Mouse (Mus musculus) common myeloid progenitor, adult 5-6 weeks (primary cell): ENCODE measurements around the gene Pkd1. TPM values are rescaled to one million over a fixed set of nuclear protein-coding genes. Genes with fewer than 3 reads are reported as not detected.

Experiments used
- ATAC-seq: replicated peaks from 2 replicates; pipeline ENCODE4 v1.8.0; 2016; ENCODE audit warnings: low read depth, mild to moderate bottlenecking, moderate TSS enrichment, inconsistent platforms; ENCODE audit not compliant: poor library complexity, severe bottlenecking
- total RNA-seq: library from RNA; stranded (forward); fragments of 200-1000, 187-1606 nt; gene quantifications from 2 replicates; pipeline ENCODE4 v1.2.3, GENCODE M21; 2017

Gene Pkd1
- total RNA-seq, result 8.3 and 37.4 TPM in 2 replicates

- peak; percentile 90 for ATAC-seq
These were observed at the start of gene Pkd1 for GRCm38 (mm10) chr17:24549618-24550415. TSS of gene Pkd1 (plus strand) at chr17:24549834.

GRCm38 (mm10) chr17:24502208-24502607, 47.4 kb upstream of the Pkd1 start:
- ATAC-seq, result 0 out of 2 replicates have a peak, but pooled peaks have one; percentile 43

- no peak for ATAC-seq
These were observed 45.5 kb upstream of the Pkd1 start for GRCm38 (mm10) chr17:24504085-24504484.

- no peak for ATAC-seq
These were observed 44.2 kb upstream of the Pkd1 start for GRCm38 (mm10) chr17:24505286-24505955.

- peak; percentile 7; the same call in 1 of the 2 replicates for ATAC-seq
These were observed 43.1 kb upstream of the Pkd1 start for GRCm38 (mm10) chr17:24506332-24507070.

- ATAC-seq, result no peak
These were observed 42.4 kb upstream of the Pkd1 start for GRCm38 (mm10) chr17:24507129-24507664.

GRCm38 (mm10) chr17:24507806-24508460, 41.7 kb upstream of the Pkd1 start:
- ATAC-seq, result no peak

GRCm38 (mm10) chr17:24513609-24514008, 36.0 kb upstream of the Pkd1 start:
- peak; percentile 74 for ATAC-seq

- ATAC-seq, result no peak
These were observed 35.1 kb upstream of the Pkd1 start for GRCm38 (mm10) chr17:24514270-24515257.

- no peak for ATAC-seq
These were observed 29.2 kb upstream of the Pkd1 start for GRCm38 (mm10) chr17:24520450-24520849.

- no peak for ATAC-seq
These were observed 24.9 kb upstream of the Pkd1 start for GRCm38 (mm10) chr17:24524734-24525133.

- ATAC-seq, result no peak
These were observed 22.3 kb upstream of the Pkd1 start for GRCm38 (mm10) chr17:24527315-24527714.

- peak; percentile 92 for ATAC-seq
These were observed 21.7 kb upstream of the Pkd1 start, which contains the start of gene Traf7 for GRCm38 (mm10) chr17:24527723-24528559. TSS of gene Traf7 (minus strand) at chr17:24527938.

GRCm38 (mm10) chr17:24528560-24528918, 21.1 kb upstream of the Pkd1 start:
- ATAC-seq, result no peak

GRCm38 (mm10) chr17:24529007-24529451, 20.6 kb upstream of the Pkd1 start:
- ATAC-seq, result no peak

- ATAC-seq, result no peak
These were observed 19.8 kb upstream of the Pkd1 start for GRCm38 (mm10) chr17:24529883-24530282.

- no peak for ATAC-seq
These were observed 19.1 kb upstream of the Pkd1 start for GRCm38 (mm10) chr17:24530361-24531050.
